Mouse (Mus musculus) lung, postnatal 0 days (tissue): ENCODE measurements at regions not wholly inside any gene's neighbourhood (a gene's known extent, or its start where the extent isn't known, plus 50 kb on each side); places are given as distances from the start of the nearest gene placed in this dataset.

Experiments
- CTCF ChIP-seq: IDR thresholded peaks from 2 replicates; pipeline ENCODE4 v1.5.1; 2016; ENCODE audit warnings: antibody characterized with exemption, mild to moderate bottlenecking
- EP300 ChIP-seq: IDR thresholded peaks from 2 replicates; pipeline ENCODE4 v1.6.1; 2016; ENCODE audit warnings: antibody characterized with exemption, mild to moderate bottlenecking, control low read depth

GRCm38 (mm10) chr13:111874330-111874729 lies 65.5 kb upstream of the Map3k1 start:
- TF ChIP-seq CTCF: no peak
- TF ChIP-seq EP300: no peak
